Mouse (Mus musculus): ENCODE results near the gene Ube2j1. TPM values are rescaled to one million over a fixed set of nuclear protein-coding genes. Genes with fewer than 3 reads are reported as not detected.

Ube2j1 gene
- total RNA-seq, 2 experiments from 2014 or later = 50.5 to 54.7 TPM

DNA sequence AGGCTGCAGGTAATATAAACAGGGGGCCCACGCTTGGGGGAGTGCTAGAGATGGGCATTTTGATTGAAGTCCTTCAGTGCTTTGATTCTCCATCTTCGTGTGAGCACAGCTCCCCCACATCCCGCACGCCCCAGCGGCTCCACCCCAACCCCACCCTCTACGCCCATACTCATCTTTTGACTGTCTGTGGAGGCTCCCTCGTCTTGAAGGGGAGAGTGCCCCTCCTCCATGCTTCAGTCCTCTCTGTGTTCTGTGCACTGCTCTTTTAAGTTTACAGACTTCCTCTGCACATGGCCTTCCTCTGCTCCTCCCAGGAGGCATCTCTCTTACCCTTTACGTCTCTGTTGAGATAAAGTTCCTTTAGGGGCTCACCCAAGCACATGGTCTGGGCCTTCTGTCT lies 46.5 kb downstream of the Ube2j1 start:
- Histone ChIP-seq H3K4me3 (no peak overlapping the region), H3K27ac (no peak overlapping the region)
- no peak for TF ChIP-seq CTCF (IDR thresholded peaks at IDR 0.05)
- intact Hi-C loops (cut with DNase I) = no loop called here
- no peak for DNase-seq

DNA sequence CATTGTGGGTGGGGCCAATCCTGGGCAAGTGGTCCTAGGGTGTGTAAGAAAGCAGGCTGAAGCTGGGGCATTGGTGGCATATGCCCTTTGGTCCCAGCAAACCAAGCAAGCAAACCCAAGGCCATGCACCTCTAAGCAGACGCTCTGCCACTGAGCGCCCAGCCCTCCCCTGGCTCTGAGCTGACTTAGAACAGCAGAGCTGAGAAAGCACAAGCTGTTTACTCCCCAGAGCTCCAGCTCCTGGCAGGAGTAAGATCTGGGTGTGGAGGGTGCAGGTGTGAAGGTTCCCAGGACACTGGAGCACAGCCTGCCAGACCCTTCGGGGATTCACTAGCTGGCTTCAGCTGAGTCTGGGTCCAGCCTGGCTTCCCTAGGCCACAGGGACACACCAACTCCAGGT lies 47.3 kb downstream of the Ube2j1 start:
- intact Hi-C loops (cut with DNase I) = no loop called here
- no peak for DNase-seq
- Histone ChIP-seq H3K27ac (no peak overlapping the region), H3K4me3 (no peak overlapping the region)
- no peak for TF ChIP-seq CTCF (IDR thresholded peaks at IDR 0.05)

DNA sequence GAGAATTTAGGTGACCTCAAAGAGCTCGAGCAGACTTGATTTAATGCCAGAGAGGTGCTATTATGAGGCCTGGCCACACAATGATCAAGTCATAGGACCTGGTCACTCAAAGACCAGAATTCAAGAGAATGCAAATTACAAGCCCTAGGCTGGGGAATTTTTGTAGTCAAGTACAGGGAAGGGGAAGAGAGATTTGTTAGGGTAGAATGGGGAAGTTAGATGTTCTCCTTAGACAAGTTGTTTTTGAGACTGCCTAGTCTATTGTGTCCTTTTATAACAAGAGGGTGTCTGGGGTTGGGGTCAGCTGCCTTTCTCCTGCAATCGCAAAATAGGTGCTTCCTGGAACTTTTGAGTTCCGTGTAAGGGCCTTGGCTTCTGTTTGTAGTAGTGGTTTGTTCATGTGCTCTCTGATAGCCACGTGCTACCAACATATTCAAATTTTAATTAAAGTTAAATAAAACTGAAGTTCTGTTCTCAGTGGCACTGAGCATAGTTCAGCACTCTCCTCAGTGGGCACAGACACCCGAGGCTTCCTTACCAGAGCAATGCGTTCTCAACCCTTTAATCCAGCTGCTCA lies 68.0 kb downstream of the Ube2j1 start:
- no peak overlapping the region for H3K4me3 ChIP-seq
- intact Hi-C loops (cut with DNase I) = no loop called here
- no peak for DNase-seq
- no peak overlapping the region for H3K27ac ChIP-seq
- no peak for TF ChIP-seq CTCF (IDR thresholded peaks at IDR 0.05)

Other genes with a start within 250 kb of the Ube2j1 start
- 10 to 100 TPM; 15.7 to 26.1 TPM for gene Lyrm2, start 231.2 kb upstream of the Ube2j1 start, total RNA-seq (2021)
- 1 to 10 TPM; 2.5 to 6.2 TPM for gene Ankrd6, start 80.6 kb upstream of the Ube2j1 start, total RNA-seq (2021)
- gene Rragd, start 48.4 kb upstream of the Ube2j1 start, total RNA-seq (2021) = 100 to 1,000 TPM; 174 to 204 TPM
- gene Gabrr2, start 31.6 kb downstream of the Ube2j1 start, total RNA-seq (2021) = 1 to 10 TPM; 2.8 to 4.7 TPM
- under 1 TPM; 0.20 to 0.38 TPM for gene Gabrr1, start 101.1 kb downstream of the Ube2j1 start, total RNA-seq (2021)
- gene Pm20d2, start 158.3 kb downstream of the Ube2j1 start, total RNA-seq (2021) = 10 to 100 TPM; 36.2 to 52.3 TPM
- gene Srsf12, start 177.6 kb downstream of the Ube2j1 start, total RNA-seq (2021) = not detected

Measured in gastrocnemius, adult 2 months (tissue).